Mouse (Mus musculus) stomach, postnatal 0 days (tissue): ENCODE results near the gene Abcb8. TPM values are rescaled to one million over a fixed set of nuclear protein-coding genes. Genes with fewer than 3 reads are reported as not detected.

Experiments used
- ATAC-seq: fragments of 200-750 bp; cut with Nextera tagmentation; 2 replicates; pipeline ENCODE4 v1.8.0; 2017; ENCODE audit not compliant: low FRiP score, low TSS enrichment
- DNase-seq: peaks from one replicate; pipeline ENCODE4 v3.0.0-alpha.2; 2016; ENCODE audit warnings: low spot score
- H3K27ac ChIP-seq: fragments of 300-500 bp; sonication (generic); replicated peaks from 2 replicates; pipeline ENCODE4 v1.5.1; 2014; ENCODE audit warnings: mild to moderate bottlenecking, control low read depth
- H3K27me3 ChIP-seq: fragments of 300-500 bp; sonication (generic); 2 replicates; pipeline ENCODE4 v1.6.1; 2014; ENCODE audit warnings: low read length; ENCODE audit not compliant: control insufficient read depth, insufficient read depth
- H3K36me3 ChIP-seq: fragments of 300-500 bp; sonication (generic); 2 replicates; pipeline ENCODE4 v1.6.1; 2014; ENCODE audit warnings: low read length, mixed read lengths; ENCODE audit not compliant: control insufficient read depth, insufficient read depth
- H3K4me1 ChIP-seq: fragments of 300-500 bp; sonication (generic); replicated peaks from 2 replicates; pipeline ENCODE4 v1.6.1; 2014; ENCODE audit warnings: antibody characterized with exemption; ENCODE audit not compliant: control insufficient read depth, insufficient read depth
- H3K4me2 ChIP-seq: fragments of 300-500 bp; sonication (generic); replicated peaks from 2 replicates; pipeline ENCODE4 v1.6.1; 2014; ENCODE audit warnings: low read depth, mild to moderate bottlenecking, control low read depth, moderate library complexity
- H3K4me3 ChIP-seq: fragments of 300-500 bp; sonication (generic); 2 replicates; pipeline ENCODE4 v1.5.1; 2014; ENCODE audit warnings: low read depth, low read length, control low read depth
- H3K9ac ChIP-seq: fragments of 300-500 bp; sonication (generic); 2 replicates; pipeline ENCODE4 v1.6.1; 2014; ENCODE audit warnings: mild to moderate bottlenecking, low read length, control low read depth, mixed read lengths
- H3K9me3 ChIP-seq: fragments of 300-500 bp; sonication (generic); 2 replicates; pipeline ENCODE4 v1.6.1; 2016; ENCODE audit warnings: low read length; ENCODE audit not compliant: control insufficient read depth
- CTCF ChIP-seq: IDR thresholded peaks from 2 replicates; pipeline ENCODE4 v1.5.1; 2016; ENCODE audit warnings: antibody characterized with exemption, low read depth, mild to moderate bottlenecking, moderate library complexity
- EP300 ChIP-seq: optimal IDR thresholded peaks from 2 replicates; pipeline ENCODE3; 2016; ENCODE audit warnings: antibody characterized with exemption
- WGBS: fragments of 180-500 bp; shearing (Covaris S2); extraction: QIAGEN DNeasy Blood & Tissue Kit; methylation state at CpG from one replicate; pipeline ENCODE4 v1.1.7; 2014; 5-methylcytosine and 5-hydroxymethylcytosine counted together
- polyA plus RNA-seq: library from polyadenylated mRNA; unstranded; fragments of >200 nt; fragmentation: Nextera tagmentation; extraction: Ambion mirVana; gene quantifications from 2 replicates; pipeline ENCODE4 v1.2.1, GENCODE M21; 2015

Gene Abcb8
- polyA plus RNA-seq, 1 experiment from 2014 or later = 29.3 TPM

- H3K36me3 ChIP-seq = peaks cover 27% of the 10 kb centered on the region
- TF ChIP-seq EP300 (no peak), CTCF (no peak)
- H3K27ac ChIP-seq = no peak overlapping the region
- WGBS = 72% methylated on average over 9 of the region's 9 CpGs
- peaks cover 5% of the 10 kb centered on the region for H3K4me1 ChIP-seq
- no peak overlapping the region for H3K9ac ChIP-seq
- ATAC-seq (no peak), DNase-seq (no peak)
- no peaks in the 10 kb centered on the region for H3K9me3 ChIP-seq
- no peak overlapping the region for H3K4me2 ChIP-seq
- no peaks in the 10 kb centered on the region for H3K27me3 ChIP-seq
- H3K4me3 ChIP-seq = no peak overlapping the region
Measured at GRCm38 (mm10) chr5:24442029-24442428, 48.6 kb downstream of the Abcb8 start.

GRCm38 (mm10) chr5:24443204-24443603 is 49.7 kb downstream of the Abcb8 start:
- TF ChIP-seq CTCF = no peak
- TF ChIP-seq EP300 = no peak
- ATAC-seq (no peak), DNase-seq (no peak)
- Histone ChIP-seq H3K9ac (no peak overlapping the region), H3K9me3 (no peaks in the 10 kb centered on the region), H3K4me1 (peaks cover 5% of the 10 kb centered on the region), H3K27me3 (no peaks in the 10 kb centered on the region), H3K4me2 (no peak overlapping the region), H3K36me3 (peaks cover 27% of the 10 kb centered on the region), H3K27ac (no peak overlapping the region), H3K4me3 (no peak overlapping the region)
- 86% methylated on average over 7 of the region's 7 CpGs for WGBS

GRCm38 (mm10) chr5:24443927-24444326 is 50.5 kb downstream of the Abcb8 start:
- no peak for TF ChIP-seq EP300
- no peak for TF ChIP-seq CTCF
- Histone ChIP-seq H3K9ac (peak overlapping the region; percentile 90), H3K27me3 (no peaks in the 10 kb centered on the region), H3K4me2 (peak overlapping the region; percentile 92), H3K27ac (no peak overlapping the region), H3K4me1 (peaks cover 5% of the 10 kb centered on the region), H3K9me3 (no peaks in the 10 kb centered on the region), H3K4me3 (peak overlapping the region; percentile 87), H3K36me3 (peaks cover 27% of the 10 kb centered on the region)
- WGBS = 82% methylated on average over 12 of the region's 12 CpGs
- ATAC-seq (no peak), DNase-seq (no peak)

GRCm38 (mm10) chr5:24444746-24445427 is 51.4 kb downstream of the Abcb8 start, which contains the start of gene Fastk:
Gene Fastk, minus strand, starts transcription at chr5:24445287.
- peak; percentile 95 for DNase-seq
- peak; percentile 84 for ATAC-seq

GRCm38 (mm10) chr5:24445428-24446080 is 52.1 kb downstream of the Abcb8 start:
- WGBS = 59% methylated on average over 20 of the region's 20 CpGs
- H3K9me3 ChIP-seq = no peaks in the 10 kb centered on the region
- H3K27me3 ChIP-seq = no peaks in the 10 kb centered on the region
- TF ChIP-seq CTCF (peak; percentile 44), EP300 (no peak)
- ATAC-seq (no peak), DNase-seq (no peak)
- peak overlapping the region; percentile 92 for H3K4me2 ChIP-seq
- peak overlapping the region; percentile 95 for H3K27ac ChIP-seq
- H3K4me1 ChIP-seq = peaks cover 5% of the 10 kb centered on the region
- peak overlapping the region; percentile 90 for H3K9ac ChIP-seq
- peak overlapping the region; percentile 87 for H3K4me3 ChIP-seq
- H3K36me3 ChIP-seq = peaks cover 16% of the 10 kb centered on the region

More at GRCm38 (mm10) chr5:24444746-24445427, 51.4 kb downstream of the Abcb8 start, which contains the start of gene Fastk:
- peak within 1 kb of the TSS; percentile 87 for H3K4me3 ChIP-seq
- peaks cover 5% of the 10 kb centered on the region for H3K4me1 ChIP-seq
- 1% methylated on average over 56 of the region's 60 CpGs for WGBS
- H3K27me3 ChIP-seq = no peaks in the 10 kb centered on the region
- H3K4me2 ChIP-seq = peak within 1 kb of the TSS; percentile 92
- peaks cover 22% of the 10 kb centered on the region for H3K36me3 ChIP-seq
- peak within 1 kb of the TSS; percentile 95 for H3K27ac ChIP-seq
- H3K9me3 ChIP-seq = no peaks in the 10 kb centered on the region
- H3K9ac ChIP-seq = peak within 1 kb of the TSS; percentile 90
- TF ChIP-seq EP300 (no peak), CTCF (no peak)

- DNase-seq = no peak
- Histone ChIP-seq H3K4me1 (peaks cover 5% of the 10 kb centered on the region), H3K36me3 (peaks cover 7% of the 10 kb centered on the region), H3K27me3 (no peaks in the 10 kb centered on the region), H3K4me3 (no peak overlapping the region), H3K4me2 (no peak overlapping the region), H3K27ac (no peak overlapping the region), H3K9me3 (no peaks in the 10 kb centered on the region), H3K9ac (no peak overlapping the region)
- no peak for TF ChIP-seq CTCF
- no peak for TF ChIP-seq EP300
- no peak for ATAC-seq
- 81% methylated on average over 7 of the region's 7 CpGs for WGBS
Measured at GRCm38 (mm10) chr5:24446630-24447029, 53.2 kb downstream of the Abcb8 start.
